Mouse (Mus musculus): ENCODE measurements at regions not wholly inside any gene's neighbourhood (a gene's known extent, or its start where the extent isn't known, plus 50 kb on each side); places are given as distances from the start of the nearest gene placed in this dataset.

DNA sequence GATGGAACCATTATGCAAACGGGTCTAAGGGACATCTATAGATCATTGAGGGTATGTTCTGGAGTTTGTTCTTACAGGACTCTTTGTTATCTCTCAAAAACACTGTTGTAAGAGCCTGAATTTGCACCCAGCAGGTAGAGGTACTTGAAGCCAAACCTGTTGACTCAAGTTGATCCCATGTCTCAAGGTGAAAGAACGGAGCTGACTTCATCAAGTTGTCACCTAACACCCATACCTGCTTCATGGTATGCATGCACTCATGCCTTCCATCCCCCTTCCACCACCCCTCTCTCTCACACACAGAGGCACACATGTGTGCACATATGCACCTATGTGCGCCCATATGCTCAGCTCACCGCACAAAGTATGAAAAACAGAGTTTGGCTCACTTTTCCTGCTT lies 189.0 kb downstream of the Ttll7 start:
- DNase-seq (ENCODE audit: low read depth, low spot score): no peak

DNA sequence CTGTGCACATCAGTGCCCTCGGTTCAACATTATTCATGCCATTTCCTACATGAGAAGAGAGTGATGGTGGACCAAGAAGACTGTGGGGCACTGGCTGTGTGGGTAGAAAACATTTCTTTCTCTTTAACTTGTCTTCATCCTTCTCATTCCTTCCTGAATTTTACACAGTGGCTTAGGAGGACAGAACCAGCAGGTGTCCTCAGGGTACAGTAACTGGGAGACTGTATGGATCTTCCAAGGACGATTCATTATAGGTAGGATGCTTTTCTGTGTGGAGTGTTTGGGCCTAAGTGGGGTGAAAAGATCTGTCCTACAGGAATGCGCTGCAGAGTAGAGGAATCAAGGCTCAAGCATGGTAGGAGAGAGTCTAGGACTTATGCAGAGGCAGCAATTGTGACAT lies 190.7 kb downstream of the Ttll7 start:
- DNase-seq (ENCODE audit: low read depth, low spot score): no peak

DNA sequence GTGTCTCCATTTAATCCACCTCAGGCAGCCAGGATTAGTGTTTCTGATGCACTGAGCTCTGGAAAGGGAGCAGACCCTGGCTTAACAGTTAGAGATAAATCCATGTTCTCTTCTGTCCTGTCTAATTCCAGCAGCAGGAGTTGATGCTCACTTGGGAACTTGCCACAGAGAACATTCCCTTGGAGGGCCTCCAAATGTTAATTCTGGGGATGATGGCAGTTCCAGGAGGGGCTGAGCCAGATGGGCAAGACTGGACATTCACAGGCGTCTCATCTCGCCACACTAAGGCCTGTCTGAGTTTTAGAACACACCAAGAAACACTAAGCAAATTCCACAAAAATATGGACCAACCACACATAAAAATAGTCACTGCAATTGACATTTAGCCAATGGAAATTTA lies 194.5 kb downstream of the Ttll7 start:
- DNase-seq (ENCODE audit: low read depth, low spot score): no peak

DNA sequence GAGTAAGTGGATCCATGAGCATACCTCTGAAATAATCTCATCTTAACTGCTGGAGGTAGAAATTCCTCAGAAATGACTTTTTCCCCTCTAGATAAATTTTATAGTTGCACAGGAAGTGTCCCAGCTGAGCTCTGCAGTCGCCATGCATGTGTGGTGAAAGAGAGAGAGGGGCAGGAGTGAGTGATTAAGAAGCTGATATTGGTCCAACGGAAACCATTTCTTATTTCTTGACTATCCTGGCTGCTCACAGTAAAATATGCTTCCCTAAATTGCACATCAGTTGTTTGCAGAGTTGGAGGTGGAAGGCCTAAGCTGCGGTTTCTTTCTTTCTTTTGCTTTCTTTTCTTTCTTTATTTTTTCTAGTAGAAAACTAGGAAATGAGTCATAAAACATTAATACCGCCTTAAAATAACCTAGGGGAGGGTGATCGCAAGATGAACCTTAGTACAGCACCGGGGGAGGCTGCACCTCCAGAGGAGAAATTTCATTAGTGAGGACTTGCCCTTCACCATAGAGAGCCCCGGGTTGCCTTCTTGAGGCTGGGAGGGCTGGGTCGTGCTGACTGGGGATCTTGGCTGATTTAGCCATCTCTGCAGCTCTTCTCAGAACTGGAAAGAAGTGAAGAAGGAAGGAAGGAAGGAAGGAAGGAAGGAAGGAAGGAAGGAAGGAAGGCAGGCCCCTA lies 202.1 kb downstream of the Ttll7 start:
- no peak for DNase-seq (ENCODE audit: low read depth, low spot score)

DNA sequence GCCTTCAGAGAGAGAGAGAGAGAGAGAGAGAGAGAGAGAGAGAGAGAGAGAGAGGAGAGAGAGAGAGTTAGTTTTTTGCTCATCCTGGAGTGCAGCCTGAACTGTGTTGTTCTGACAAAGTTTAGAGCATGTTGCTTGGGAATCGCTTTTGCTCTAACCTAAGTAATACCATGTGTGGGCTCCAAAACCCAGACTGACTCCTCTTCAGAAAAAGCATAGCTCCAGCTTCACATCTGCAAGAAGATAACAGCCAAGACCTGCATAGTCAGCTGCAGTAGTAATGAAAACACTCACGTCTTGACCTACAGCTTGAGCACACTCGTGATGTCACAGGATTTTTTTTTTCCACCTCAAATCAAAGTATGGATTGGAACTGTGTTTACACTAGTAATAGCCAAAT lies 205.7 kb downstream of the Ttll7 start:
- DNase-seq (ENCODE audit: low read depth, low spot score): no peak

DNA sequence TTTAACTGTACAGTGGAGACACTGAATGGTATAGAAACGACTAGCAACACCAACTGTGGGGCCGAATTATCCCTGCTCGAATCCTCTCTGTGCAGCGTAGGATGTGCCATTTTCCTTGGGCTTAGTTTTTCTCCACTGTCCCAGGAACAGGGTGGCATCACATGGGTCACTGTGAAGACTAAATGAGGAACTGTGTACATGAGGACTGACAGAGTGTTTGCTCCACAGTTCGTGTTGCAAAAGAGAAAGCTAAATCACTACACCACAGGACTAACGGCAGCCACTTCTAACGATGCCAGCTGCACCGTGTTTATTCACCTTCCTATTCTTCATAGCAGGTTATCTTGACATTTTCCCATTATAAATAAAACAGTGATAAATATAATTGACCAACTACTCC lies 208.5 kb downstream of the Ttll7 start:
- DNase-seq (ENCODE audit: low read depth, low spot score): no peak

DNA sequence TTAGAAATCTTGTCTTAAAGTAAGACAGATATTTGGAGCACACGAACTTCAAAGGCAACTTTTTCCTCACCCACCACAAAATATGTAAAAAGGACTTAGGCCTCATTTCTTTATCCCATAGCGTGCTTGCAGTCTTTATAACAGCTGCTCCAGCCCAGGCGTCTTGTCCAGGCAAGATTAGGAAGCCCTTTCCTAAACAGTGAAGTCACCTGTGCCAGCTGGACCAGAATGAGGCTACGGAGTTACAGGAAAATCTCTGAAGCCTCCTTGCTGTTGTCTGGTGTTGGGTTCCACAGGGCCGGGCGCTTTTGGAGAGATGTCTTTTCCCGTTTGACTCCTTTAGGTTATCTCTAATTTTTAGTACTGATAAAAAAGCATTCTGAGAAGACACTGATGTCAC lies 210.3 kb downstream of the Ttll7 start:
- DNase-seq (ENCODE audit: low read depth, low spot score): no peak

DNA sequence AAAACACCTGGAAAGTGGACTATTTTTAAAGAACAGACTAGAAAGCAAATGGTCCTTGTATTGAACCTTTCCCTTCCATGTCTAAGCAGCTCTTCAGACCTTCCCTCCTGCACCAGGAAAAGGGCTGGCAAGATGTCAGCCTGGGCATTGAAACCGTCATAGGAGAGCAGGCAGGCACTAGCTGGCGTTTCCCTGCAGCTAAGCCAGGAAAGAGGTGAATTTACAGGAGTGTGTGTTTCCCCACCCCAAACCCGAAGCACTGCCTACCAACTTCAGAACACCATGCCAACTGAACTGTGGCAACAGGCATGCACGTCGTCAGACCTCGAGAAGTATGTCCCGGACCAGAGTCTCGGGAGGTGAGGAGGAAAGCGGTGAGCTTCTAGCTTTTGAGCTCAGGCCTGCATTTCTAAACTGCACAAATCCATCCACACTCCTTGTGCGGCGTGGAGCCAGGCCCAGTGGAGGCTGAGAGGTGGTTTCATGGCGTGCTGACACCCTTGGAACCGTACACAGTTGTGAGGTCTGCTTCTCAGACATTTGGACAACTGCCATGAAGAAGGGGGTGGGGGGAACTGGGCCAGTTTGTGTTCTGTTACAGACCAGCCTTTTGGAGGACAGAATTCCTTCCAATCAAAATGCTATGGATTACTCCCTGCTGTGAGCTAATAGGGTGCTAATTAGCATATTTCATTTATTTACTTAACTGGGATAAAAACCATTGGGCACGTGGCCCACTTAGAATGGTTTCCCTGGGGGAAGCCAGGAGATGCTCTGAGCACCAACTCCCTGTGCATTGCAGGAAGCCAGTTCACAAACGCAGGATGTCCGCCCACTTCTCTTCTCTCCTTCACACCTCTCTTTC lies 211.6 kb downstream of the Ttll7 start:
- no peak for DNase-seq (ENCODE audit: low read depth, low spot score)

DNA sequence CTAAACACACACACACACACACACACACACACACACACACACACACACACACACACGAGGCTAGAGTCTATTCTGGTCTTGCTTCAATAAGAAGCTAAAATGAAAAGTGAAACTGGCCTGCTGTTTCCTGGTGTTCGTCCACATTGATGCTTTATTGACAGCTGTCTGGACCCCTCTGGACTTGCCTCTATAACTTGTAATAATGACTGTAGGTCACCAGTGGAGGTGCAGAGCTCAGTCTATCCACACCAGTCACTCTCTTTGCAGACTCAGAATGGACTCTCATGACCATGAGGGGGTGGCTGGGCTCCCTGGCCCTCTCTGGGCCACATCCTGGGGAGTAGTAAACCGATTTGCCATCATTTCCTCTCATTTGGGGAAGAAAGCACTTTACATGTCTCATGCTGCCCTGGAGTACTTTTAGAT lies 212.3 kb downstream of the Ttll7 start:
- no peak for DNase-seq (ENCODE audit: low read depth, low spot score)

DNA sequence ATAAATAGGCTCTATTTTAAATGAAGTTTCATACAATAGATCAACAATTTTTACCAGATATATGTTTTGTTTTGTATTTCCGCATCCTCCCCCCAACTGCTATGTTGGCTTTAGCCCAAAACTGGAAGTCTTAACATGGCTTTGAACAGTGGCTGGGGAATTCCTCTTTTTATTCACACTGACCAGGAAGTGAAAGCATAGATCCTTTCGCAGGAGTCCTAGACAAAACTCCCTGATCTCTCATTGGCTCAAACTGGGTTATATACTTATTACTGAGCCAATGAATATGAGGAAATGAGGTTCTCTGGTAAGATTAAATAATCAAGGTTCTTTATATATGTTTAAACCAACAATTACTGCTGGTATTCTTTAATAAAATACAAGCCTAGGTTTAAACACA lies 218.8 kb downstream of the Ttll7 start:
- no peak for DNase-seq (ENCODE audit: low read depth, low spot score)

DNA sequence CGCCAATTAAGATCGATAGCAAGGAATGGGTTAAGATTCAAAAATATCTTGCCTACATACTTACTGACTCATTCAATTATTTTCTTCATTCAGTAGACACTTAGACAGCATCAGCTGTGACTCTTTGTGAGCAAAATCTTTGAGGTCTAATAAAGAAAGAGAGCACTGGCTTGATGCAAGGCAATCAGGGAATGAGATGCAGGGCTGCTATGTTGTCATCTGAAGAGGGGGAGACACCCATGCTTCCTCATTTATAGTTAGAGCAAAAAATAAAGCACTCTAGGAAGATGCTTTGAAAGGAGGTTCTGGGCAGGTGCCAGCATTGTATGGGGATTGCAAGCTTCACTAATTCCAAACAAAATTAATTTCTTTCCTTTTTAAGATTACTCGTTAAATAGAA lies 228.0 kb downstream of the Ttll7 start:
- no peak for DNase-seq (ENCODE audit: low read depth, low spot score)

DNA sequence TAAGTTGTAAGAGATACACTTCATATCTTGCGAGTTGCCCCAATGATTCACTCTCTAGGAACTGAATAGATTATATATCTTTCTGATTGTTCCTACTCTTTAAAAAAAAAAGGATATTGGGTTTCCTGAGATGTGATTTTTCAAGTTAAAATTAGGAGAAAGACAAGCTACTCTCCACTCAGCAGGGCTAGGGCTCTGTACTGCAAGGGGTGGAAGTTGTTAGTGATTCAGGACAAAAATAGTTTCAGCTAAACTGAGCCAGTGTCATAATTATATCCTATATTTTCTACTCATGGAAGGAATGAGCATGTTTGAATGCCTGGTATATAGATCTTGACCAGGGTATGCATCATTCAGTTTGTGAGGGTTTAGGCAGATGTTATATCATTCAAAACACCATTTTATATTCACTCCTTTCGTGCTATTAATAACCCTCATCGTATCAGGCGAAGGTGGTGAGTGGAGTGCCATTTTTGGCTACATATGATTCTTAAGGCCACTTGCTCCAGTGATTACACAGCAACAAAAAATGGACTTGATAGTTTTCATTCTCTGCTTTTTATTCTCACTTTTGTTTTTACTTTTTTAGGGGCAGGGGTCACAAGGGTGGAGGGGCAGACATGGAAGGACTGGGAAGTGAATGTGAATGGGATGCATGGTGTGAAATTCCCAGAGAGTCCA lies 228.7 kb downstream of the Ttll7 start:
- no peak for DNase-seq (ENCODE audit: low read depth, low spot score)

DNA sequence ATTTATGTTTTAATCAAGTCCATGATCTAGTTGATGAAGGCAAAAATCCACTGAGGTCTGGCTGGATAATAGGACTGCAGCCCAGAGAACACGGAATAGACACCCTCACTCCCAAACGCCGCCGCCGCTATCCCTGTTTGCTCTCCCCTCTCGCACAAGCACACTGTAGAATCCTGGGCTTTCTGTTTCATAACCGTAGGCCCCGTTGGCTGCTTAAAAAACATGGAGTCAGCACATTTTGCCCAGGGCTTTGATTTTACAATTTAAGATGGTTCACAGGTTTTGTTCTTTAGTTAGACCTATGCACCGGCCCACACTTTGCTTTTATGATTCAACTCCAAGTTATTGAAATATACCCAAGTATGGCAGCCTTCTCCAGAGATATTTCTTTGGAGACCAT lies 229.6 kb downstream of the Ttll7 start:
- DNase-seq (ENCODE audit: low read depth, low spot score): no peak

DNA sequence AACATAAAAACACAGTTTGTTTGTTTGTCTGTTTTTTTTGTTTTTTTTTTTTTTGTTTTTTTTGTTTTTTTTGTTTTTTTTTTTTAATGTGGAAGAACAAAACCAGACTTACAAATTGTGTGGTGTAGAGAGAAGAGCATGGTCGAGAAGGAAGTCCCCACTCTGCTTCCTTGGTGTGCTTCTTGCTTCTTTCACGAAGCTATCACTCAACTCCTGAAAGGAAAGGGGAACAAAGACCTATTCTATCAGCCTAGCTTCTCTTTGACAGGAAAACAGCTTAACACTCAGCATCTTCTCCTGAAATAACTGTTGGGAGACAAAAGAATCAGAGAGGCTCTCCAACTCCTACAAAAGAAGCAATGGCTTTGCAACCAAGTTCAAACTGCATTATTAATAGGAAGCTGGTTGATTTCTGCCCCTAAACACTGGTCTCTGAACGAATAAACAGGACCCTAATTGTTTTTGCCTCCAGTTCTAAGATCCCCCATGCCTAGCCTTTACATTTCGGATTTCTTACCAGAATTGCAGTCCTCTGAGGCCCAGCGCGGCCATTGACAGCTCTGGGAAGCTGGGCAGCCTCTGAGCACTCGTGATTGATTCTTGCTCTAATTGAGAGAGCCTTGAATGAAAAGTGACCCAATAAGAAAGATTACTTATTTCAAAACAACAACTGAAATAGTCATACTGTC lies 230.2 kb downstream of the Ttll7 start:
- DNase-seq (ENCODE audit: low read depth, low spot score): no peak

DNA sequence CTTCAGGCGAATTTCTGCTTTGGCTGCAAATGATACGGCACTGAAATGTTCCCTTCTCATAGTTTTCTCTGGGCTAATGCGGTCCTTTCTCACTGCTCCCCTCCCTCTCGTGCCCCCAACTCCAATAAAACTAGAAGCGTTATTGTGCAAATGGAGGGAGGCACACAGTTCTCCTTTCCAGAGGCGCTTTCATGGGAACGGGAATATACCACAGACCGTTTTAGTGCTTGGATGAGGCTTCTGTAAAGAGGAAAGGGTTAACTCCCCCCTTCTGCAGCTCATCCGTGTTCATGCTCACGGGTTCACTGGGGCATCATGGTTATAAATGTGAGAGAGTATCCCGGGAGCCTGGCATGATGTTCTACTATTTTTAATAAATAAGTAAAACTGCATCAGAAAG lies 231.2 kb downstream of the Ttll7 start:
- no peak for DNase-seq (ENCODE audit: low read depth, low spot score)

DNA sequence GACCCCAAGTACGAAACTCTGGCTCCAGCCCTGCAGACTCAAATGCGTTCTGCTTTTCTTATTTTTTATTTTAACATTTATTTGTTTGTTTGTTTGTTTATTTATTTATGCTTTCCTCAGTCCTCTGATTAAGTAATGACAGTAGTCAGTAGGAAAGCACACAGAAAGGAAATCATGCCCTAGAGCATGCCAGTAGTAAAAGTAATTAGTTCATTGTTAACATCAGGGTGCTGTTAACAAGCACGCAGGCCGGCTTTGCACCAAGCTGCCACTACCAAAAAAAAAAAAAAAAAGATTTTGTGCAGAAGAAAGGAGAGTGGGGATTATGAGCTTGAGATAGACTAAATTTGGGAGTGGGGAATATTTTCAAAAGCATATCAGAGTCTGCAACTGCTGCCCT lies 231.7 kb downstream of the Ttll7 start:
- DNase-seq (ENCODE audit: low read depth, low spot score): no peak

DNA sequence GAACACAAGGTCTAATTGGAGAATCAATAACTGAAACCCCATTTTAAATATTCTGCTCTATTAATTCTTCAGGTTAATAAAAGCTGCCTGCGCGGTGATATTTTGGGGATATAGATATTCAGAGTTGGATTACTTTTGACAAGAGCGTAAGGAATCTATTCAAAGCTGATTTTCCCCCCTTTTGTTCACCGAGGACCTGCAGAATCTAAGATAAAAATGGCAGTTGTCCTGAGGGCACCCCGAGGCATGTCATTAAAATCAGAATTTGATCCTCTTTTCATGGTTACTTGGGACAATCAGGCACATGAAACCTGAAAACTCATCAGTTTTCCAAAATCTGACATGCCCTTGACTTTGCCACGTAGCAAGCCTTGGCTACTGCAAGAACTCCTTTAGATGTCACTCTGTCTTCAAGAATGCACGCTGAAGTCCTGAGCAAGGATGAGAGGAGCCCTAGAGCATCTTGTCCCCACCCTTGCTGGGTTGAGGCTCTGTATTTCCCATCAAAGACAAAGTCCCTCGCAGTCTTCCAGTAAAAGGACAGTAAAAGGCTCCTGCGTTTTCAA lies 232.5 kb downstream of the Ttll7 start:
- DNase-seq (ENCODE audit: low read depth, low spot score): no peak

DNA sequence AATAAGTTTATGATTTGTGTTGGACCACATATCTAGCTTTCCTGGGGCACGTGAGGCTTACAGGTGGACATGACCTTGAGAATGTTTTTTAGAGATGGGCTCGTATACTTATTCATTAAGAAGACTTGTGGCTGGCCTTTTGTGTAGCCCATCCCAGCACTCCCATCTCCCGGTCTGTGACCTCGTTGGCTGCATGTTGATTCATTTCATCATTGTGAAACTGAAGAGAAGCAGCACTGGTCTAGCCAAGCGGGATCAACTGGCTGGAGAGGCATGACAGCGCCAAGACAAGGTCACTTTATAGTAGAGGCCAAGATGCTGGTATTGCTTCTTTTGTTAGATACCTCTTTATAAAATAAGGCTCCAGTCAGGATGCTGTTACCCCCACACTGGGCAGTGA lies 236.0 kb downstream of the Ttll7 start:
- DNase-seq (ENCODE audit: low read depth, low spot score): no peak

DNA sequence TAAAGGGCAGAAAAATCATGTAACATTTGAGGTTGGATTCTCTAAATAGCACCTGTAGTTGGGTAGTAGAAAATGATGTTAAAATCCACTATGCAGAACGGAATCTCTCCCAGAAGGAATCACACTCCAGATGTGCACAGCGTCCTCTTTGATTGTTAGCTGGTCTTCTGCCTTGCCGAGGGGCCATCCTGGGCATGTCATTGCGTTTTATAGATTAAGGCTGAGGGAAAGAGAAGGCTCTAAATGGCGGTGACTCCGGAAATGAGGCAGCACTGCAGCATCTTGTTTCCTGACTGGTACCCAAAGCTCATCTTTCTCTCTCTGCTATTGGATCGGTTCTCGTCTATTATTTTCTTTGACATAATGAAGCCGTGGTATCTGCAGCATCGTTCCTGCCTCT lies 237.5 kb downstream of the Ttll7 start:
- no peak for DNase-seq (ENCODE audit: low read depth, low spot score)

DNA sequence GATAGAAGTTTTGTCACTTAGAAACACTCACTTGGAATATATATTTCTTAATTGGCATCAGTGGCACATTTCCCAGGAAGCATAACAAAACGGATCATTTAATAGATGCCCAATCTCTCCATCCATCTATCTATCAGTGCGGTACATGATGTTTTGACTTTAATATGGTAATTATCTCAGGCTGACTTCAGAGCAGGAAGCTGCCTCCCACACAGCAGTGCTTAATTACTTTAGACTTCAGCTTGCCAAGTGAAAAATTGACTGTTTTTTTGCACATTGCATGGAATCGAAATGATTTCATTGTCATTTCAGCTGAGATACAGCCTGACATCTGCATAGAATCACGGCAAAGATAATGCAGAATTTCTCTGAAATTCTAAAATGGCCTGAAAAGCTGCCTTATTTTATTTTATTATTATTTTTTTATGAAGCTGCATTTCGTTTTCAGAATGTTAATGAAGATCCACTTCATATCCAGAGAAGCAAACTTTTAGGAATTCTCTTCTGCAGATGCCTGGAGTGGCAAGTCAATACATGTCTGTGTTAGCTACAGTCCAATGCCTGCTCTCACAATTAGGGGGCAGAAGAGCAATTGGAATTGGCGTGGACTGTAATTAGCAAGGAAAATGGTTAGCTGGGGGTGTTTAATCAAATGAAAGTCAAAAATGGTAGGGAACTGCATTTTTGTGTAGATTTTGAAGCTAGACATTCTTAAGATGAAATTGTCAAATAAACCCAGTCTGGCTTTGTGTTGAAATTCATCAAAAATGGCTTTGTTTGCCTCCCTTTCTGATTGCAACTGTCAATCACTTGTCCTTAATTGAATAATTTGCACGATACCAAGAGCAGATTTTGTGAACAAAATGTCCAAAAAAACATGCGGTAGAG lies 240.3 kb downstream of the Ttll7 start:
- no peak for DNase-seq (ENCODE audit: low read depth, low spot score)

DNA sequence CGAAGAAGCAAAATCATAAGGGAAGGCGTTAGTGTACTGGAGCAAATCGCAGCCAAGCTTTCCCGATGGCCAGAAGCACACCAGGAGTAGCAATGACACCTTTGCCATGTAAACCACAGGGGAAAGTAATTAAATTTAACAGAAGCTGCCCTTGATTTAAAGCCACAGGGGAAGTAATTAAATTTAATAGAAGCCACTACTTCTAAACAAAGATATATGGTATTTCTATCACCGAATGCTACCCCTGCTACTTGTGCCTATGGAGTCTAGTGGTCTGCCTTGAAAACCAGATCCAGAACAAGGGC lies 240.9 kb downstream of the Ttll7 start:
- DNase-seq (ENCODE audit: low read depth, low spot score): peak; percentile 68

All from forelimb bud, embryonic 11.5 days (tissue).